8 mouse cellular contexts compared by ENCODE assay signal in the genomic region with DNA sequence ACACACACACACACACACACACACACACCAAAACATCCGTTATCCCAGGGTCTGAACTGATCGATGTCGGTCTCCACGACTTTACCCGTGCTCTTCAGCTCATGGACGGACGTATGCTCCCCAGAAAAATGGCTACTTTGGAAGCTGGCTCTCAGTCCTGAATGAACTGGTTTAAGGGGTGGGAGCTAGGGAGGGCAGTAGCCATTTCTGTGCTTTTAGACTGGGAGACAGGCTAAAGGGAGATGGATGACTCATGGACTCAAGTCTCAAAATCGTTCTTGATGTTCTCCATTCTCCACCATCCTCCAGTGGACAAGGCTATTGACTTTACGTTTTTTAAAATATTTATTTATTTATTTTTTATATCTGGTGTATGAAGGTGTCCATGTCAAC. TPM values are rescaled to one million over a fixed set of nuclear protein-coding genes. Genes with fewer than 3 reads are reported as not detected.
A peak's percentile ranks its signal among the peaks of the same experiment; 100 is the strongest.
DNase-seq lines count a peak whose midpoint lies in the region; ATAC-seq and TF ChIP-seq lines count a peak whose summit lies in the region.

No protein-coding gene starts in this region.

- no peaks in the 10 kb centered on the region for H3K36me3 ChIP-seq in lung, embryonic 14.5 days (ENCODE audit: insufficient read depth)
- no peaks in the 10 kb centered on the region for H3K36me3 ChIP-seq in embryonic facial prominence, embryonic 11.5 days (replicated peaks; ENCODE audit: control insufficient read depth, insufficient read depth, low read depth, low read length)
- H3K36me3 ChIP-seq in hindbrain, postnatal 0 days (ENCODE audit: insufficient read depth, low read length) = peaks cover 7% of the 10 kb centered on the region; the same call in 1 of the 2 replicates
- no peaks in the 10 kb centered on the region for H3K36me3 ChIP-seq in neural tube, embryonic 14.5 days (ENCODE audit: control insufficient read depth, insufficient read depth, low read length)

- no peak for DNase-seq in lung, embryonic 14.5 days
- DNase-seq in lung, adult 18-20 months = no peak
- DNase-seq in embryonic facial prominence, embryonic 11.5 days (ENCODE audit: low spot score) = no peak
- peak; percentile 36 for DNase-seq in hindbrain, postnatal 0 days (ENCODE audit: low spot score)
- DNase-seq in T-cell, adult 2 months (ENCODE audit: low spot score) = no peak
- no peak for DNase-seq in gastrocnemius, postnatal 10 days

- peak overlapping the region; percentile 98 for H3K4me2 ChIP-seq in lung, embryonic 14.5 days
- H3K4me2 ChIP-seq in embryonic facial prominence, embryonic 11.5 days (ENCODE audit: low read depth, low read length) = peak overlapping the region; percentile 82; the same call in 1 of the 2 replicates
- peak overlapping the region; percentile 84 for H3K4me2 ChIP-seq in hindbrain, postnatal 0 days (ENCODE audit: low read depth, low read length)
- peak overlapping the region; percentile 99 for H3K4me2 ChIP-seq in neural tube, embryonic 14.5 days (ENCODE audit: low read depth, low read length)

- H3K4me3 ChIP-seq in lung, embryonic 14.5 days (ENCODE audit: low read depth, low read length) = peak overlapping the region; percentile 58
- H3K4me3 ChIP-seq in embryonic facial prominence, embryonic 11.5 days (ENCODE audit: low read depth, low read length) = peak overlapping the region; percentile 44
- peak overlapping the region; percentile 65 for H3K4me3 ChIP-seq in hindbrain, postnatal 0 days (ENCODE audit: low read length)
- H3K4me3 ChIP-seq in neural tube, embryonic 14.5 days (ENCODE audit: low read depth, low read length) = peak overlapping the region; percentile 63

- TF ChIP-seq CTCF in lung, embryonic 14.5 days (IDR thresholded peaks at IDR 0.05; ENCODE audit: low read depth) = no peak
- no peak for TF ChIP-seq CTCF in hindbrain, postnatal 0 days (IDR thresholded peaks at IDR 0.05; ENCODE audit: low read depth)

- WGBS in lung, embryonic 14.5 days = 22% methylated on average over 9 of the region's 9 CpGs
- WGBS in embryonic facial prominence, embryonic 11.5 days = 20% methylated on average over 9 of the region's 9 CpGs
- 14% methylated on average over 9 of the region's 9 CpGs for WGBS in hindbrain, postnatal 0 days
- 24% methylated on average over 9 of the region's 9 CpGs for WGBS in neural tube, embryonic 14.5 days

- ATAC-seq in lung, embryonic 14.5 days (ENCODE audit: insufficient read depth) = no peak
- ATAC-seq in embryonic facial prominence, embryonic 11.5 days (replicated peaks; ENCODE audit: insufficient number of reproducible peaks, low FRiP score, low TSS enrichment, low read depth) = no peak
- 0 out of 2 replicates have a peak, but pooled peaks have one; percentile 1 for ATAC-seq in hindbrain, postnatal 0 days
- no peak for ATAC-seq in neural tube, embryonic 14.5 days (ENCODE audit: low read depth)
- ATAC-seq in granulocyte monocyte progenitor cell, adult 5-6 weeks (replicated peaks; ENCODE audit: poor library complexity, severe bottlenecking) = no peak

- H3K4me1 ChIP-seq in lung, embryonic 14.5 days (ENCODE audit: insufficient read depth) = no peaks in the 10 kb centered on the region
- H3K4me1 ChIP-seq in embryonic facial prominence, embryonic 11.5 days (ENCODE audit: control insufficient read depth, insufficient read depth, low read length) = no peaks in the 10 kb centered on the region; the same call in none of the 2 replicates
- 0 out of 2 replicates have a peak, but pooled peaks cover under 1% of the 10 kb centered on the region for H3K4me1 ChIP-seq in hindbrain, postnatal 0 days (ENCODE audit: insufficient read depth, low read length)
- peaks cover 6% of the 10 kb centered on the region; the same call in 1 of the 2 replicates for H3K4me1 ChIP-seq in neural tube, embryonic 14.5 days (ENCODE audit: control insufficient read depth, insufficient read depth, low read length)

- H3K9me3 ChIP-seq in lung, embryonic 14.5 days (ENCODE audit: low read depth, low read length) = no peaks in the 10 kb centered on the region
- no peaks in the 10 kb centered on the region for H3K9me3 ChIP-seq in embryonic facial prominence, embryonic 11.5 days (replicated peaks; ENCODE audit: control insufficient read depth, low read length)
- no peaks in the 10 kb centered on the region for H3K9me3 ChIP-seq in hindbrain, postnatal 0 days (ENCODE audit: low read length)
- H3K9me3 ChIP-seq in neural tube, embryonic 14.5 days (ENCODE audit: control insufficient read depth, low read length) = no peaks in the 10 kb centered on the region

- peaks cover 60% of the 10 kb centered on the region for H3K27me3 ChIP-seq in lung, embryonic 14.5 days (ENCODE audit: insufficient read depth, low read length)
- peaks cover 37% of the 10 kb centered on the region for H3K27me3 ChIP-seq in embryonic facial prominence, embryonic 11.5 days (ENCODE audit: control insufficient read depth, insufficient read depth, low read length)
- no peaks in the 10 kb centered on the region for H3K27me3 ChIP-seq in hindbrain, postnatal 0 days (ENCODE audit: insufficient read depth, low read length)
- H3K27me3 ChIP-seq in neural tube, embryonic 14.5 days (ENCODE audit: control insufficient read depth, insufficient read depth, low read length) = 0 out of 2 replicates have a peak, but pooled peaks cover 5% of the 10 kb centered on the region

- H3K27ac ChIP-seq in lung, embryonic 14.5 days (ENCODE audit: low read depth) = no peak overlapping the region
- H3K27ac ChIP-seq in embryonic facial prominence, embryonic 11.5 days (replicated peaks; ENCODE audit: low read depth, low read length) = no peak overlapping the region
- H3K27ac ChIP-seq in hindbrain, postnatal 0 days = peak overlapping the region; percentile 84
- H3K27ac ChIP-seq in neural tube, embryonic 14.5 days (ENCODE audit: low read depth, low read length) = no peak overlapping the region

- no peak overlapping the region for H3K9ac ChIP-seq in lung, embryonic 14.5 days
- no peak overlapping the region; the same call in 1 of the 2 replicates for H3K9ac ChIP-seq in embryonic facial prominence, embryonic 11.5 days (replicated peaks; ENCODE audit: low read length)
- peak overlapping the region; percentile 63 for H3K9ac ChIP-seq in hindbrain, postnatal 0 days (replicated peaks; ENCODE audit: low read length)
- H3K9ac ChIP-seq in neural tube, embryonic 14.5 days (replicated peaks; ENCODE audit: low read depth, low read length) = no peak overlapping the region; the same call in 1 of the 2 replicates

RNA-seq across cellular contexts. Expression of a gene that starts 0.9 kb away (rescaled TPM):
- polyA plus RNA-seq in lung, embryonic 14.5 days (2014; fragmentation: Nextera tagmentation; extraction: Ambion mirVana) = 8.7 and 9.6 TPM in 2 replicates
- polyA plus RNA-seq in embryonic facial prominence, embryonic 11.5 days (2014; fragmentation: Nextera tagmentation; extraction: Ambion mirVana) = 5.5 and 6.2 TPM in 2 replicates
- 530 and 555 TPM in 2 replicates for total RNA-seq in hindbrain, postnatal 0 days (2014; rRNA removed)
- polyA plus RNA-seq in hindbrain, postnatal 0 days (2015; fragmentation: Nextera tagmentation; extraction: Ambion mirVana) = 344 and 395 TPM in 2 replicates
- 71.6 and 93.7 TPM in 2 replicates for polyA plus RNA-seq in neural tube, embryonic 14.5 days (2014; fragmentation: Nextera tagmentation; extraction: Ambion mirVana)
- 1 to 10 TPM in 1 of 2 experiments, under 1 TPM in 1; 0.73 to 1.3 TPM for total RNA-seq in gastrocnemius, postnatal 10 days (2021)
- not detected in 2 replicates for total RNA-seq in granulocyte monocyte progenitor cell, adult 5-6 weeks (2014; fragmentation: Nextera tagmentation)
- total RNA-seq in granulocyte monocyte progenitor cell, adult 5-6 weeks (2017) = not detected in 2 replicates

RNA-seq across cellular contexts. Expression of a gene that starts 22.6 kb away (rescaled TPM):
- polyA plus RNA-seq in lung, embryonic 14.5 days (2014; fragmentation: Nextera tagmentation; extraction: Ambion mirVana) = not detected in 2 replicates
- not detected in 2 replicates for polyA plus RNA-seq in embryonic facial prominence, embryonic 11.5 days (2014; fragmentation: Nextera tagmentation; extraction: Ambion mirVana)
- total RNA-seq in hindbrain, postnatal 0 days (2014; rRNA removed) = not detected in 2 replicates
- polyA plus RNA-seq in hindbrain, postnatal 0 days (2015; fragmentation: Nextera tagmentation; extraction: Ambion mirVana) = 0.45 and 0.73 TPM in 2 replicates
- not detected in 2 replicates for polyA plus RNA-seq in neural tube, embryonic 14.5 days (2014; fragmentation: Nextera tagmentation; extraction: Ambion mirVana)
- total RNA-seq in gastrocnemius, postnatal 10 days (2021) = not detected
- total RNA-seq in granulocyte monocyte progenitor cell, adult 5-6 weeks (2014; fragmentation: Nextera tagmentation) = not detected in 2 replicates
- not detected in 2 replicates for total RNA-seq in granulocyte monocyte progenitor cell, adult 5-6 weeks (2017)

RNA-seq across cellular contexts. Expression of a gene that starts 37.1 kb away (rescaled TPM):
- 1,908 and 1,918 TPM in 2 replicates for polyA plus RNA-seq in lung, embryonic 14.5 days (2014; fragmentation: Nextera tagmentation; extraction: Ambion mirVana)
- 1,683 and 1,757 TPM in 2 replicates for polyA plus RNA-seq in embryonic facial prominence, embryonic 11.5 days (2014; fragmentation: Nextera tagmentation; extraction: Ambion mirVana)
- total RNA-seq in hindbrain, postnatal 0 days (2014; rRNA removed) = 74.1 and 76.5 TPM in 2 replicates
- polyA plus RNA-seq in hindbrain, postnatal 0 days (2015; fragmentation: Nextera tagmentation; extraction: Ambion mirVana) = 1,309 and 1,318 TPM in 2 replicates
- 1,262 and 1,333 TPM in 2 replicates for polyA plus RNA-seq in neural tube, embryonic 14.5 days (2014; fragmentation: Nextera tagmentation; extraction: Ambion mirVana)
- total RNA-seq in gastrocnemius, postnatal 10 days (2021) = 100 to 1,000 TPM; 838 to 840 TPM
- total RNA-seq in granulocyte monocyte progenitor cell, adult 5-6 weeks (2014; fragmentation: Nextera tagmentation) = 716 and 727 TPM in 2 replicates
- total RNA-seq in granulocyte monocyte progenitor cell, adult 5-6 weeks (2017) = 109 and 139 TPM in 2 replicates

RNA-seq across cellular contexts. Expression of a gene that starts 40.7 kb away (rescaled TPM):
- 88.3 and 93.1 TPM in 2 replicates for polyA plus RNA-seq in lung, embryonic 14.5 days (2014; fragmentation: Nextera tagmentation; extraction: Ambion mirVana)
- polyA plus RNA-seq in embryonic facial prominence, embryonic 11.5 days (2014; fragmentation: Nextera tagmentation; extraction: Ambion mirVana) = 31.8 and 37.4 TPM in 2 replicates
- 105 and 119 TPM in 2 replicates for total RNA-seq in hindbrain, postnatal 0 days (2014; rRNA removed)
- polyA plus RNA-seq in hindbrain, postnatal 0 days (2015; fragmentation: Nextera tagmentation; extraction: Ambion mirVana) = 42.7 and 49.8 TPM in 2 replicates
- 43.0 and 58.9 TPM in 2 replicates for polyA plus RNA-seq in neural tube, embryonic 14.5 days (2014; fragmentation: Nextera tagmentation; extraction: Ambion mirVana)
- 10 to 100 TPM; 81.4 to 90.0 TPM for total RNA-seq in gastrocnemius, postnatal 10 days (2021)
- total RNA-seq in granulocyte monocyte progenitor cell, adult 5-6 weeks (2014; fragmentation: Nextera tagmentation) = 4.8 and 6.7 TPM in 2 replicates
- total RNA-seq in granulocyte monocyte progenitor cell, adult 5-6 weeks (2017) = 1.4 and 4.2 TPM in 2 replicates

RNA-seq across cellular contexts. Expression of a gene that starts 57.8 kb away (rescaled TPM):
- 64.5 and 67.3 TPM in 2 replicates for polyA plus RNA-seq in lung, embryonic 14.5 days (2014; fragmentation: Nextera tagmentation; extraction: Ambion mirVana)
- 33.0 and 37.1 TPM in 2 replicates for polyA plus RNA-seq in embryonic facial prominence, embryonic 11.5 days (2014; fragmentation: Nextera tagmentation; extraction: Ambion mirVana)
- 23.9 and 28.2 TPM in 2 replicates for total RNA-seq in hindbrain, postnatal 0 days (2014; rRNA removed)
- 20.7 and 22.0 TPM in 2 replicates for polyA plus RNA-seq in hindbrain, postnatal 0 days (2015; fragmentation: Nextera tagmentation; extraction: Ambion mirVana)
- 18.9 and 21.1 TPM in 2 replicates for polyA plus RNA-seq in neural tube, embryonic 14.5 days (2014; fragmentation: Nextera tagmentation; extraction: Ambion mirVana)
- 10 to 100 TPM; 15.4 to 22.8 TPM for total RNA-seq in gastrocnemius, postnatal 10 days (2021)
- total RNA-seq in granulocyte monocyte progenitor cell, adult 5-6 weeks (2014; fragmentation: Nextera tagmentation) = not detected in 2 replicates
- 0.26 TPM in 1 of 2 replicates, not detected in the other for total RNA-seq in granulocyte monocyte progenitor cell, adult 5-6 weeks (2017)
